Mouse (Mus musculus) ZHBTc4 (cell line): ENCODE measurements around the gene Unc50.

ENCODE experiments used
- DNase-seq: peaks from one replicate; pipeline ENCODE4 v3.0.0-alpha.2; 2011; ENCODE audit warnings: low read depth, low spot score

Unc50 gene

GRCm38 (mm10) chr1:37448361-37449095, 18.6 kb downstream of the Unc50 start:
- peak; percentile 66 for DNase-seq

- no peak for DNase-seq
These were observed 21.3 kb downstream of the Unc50 start for GRCm38 (mm10) chr1:37451270-37451669.

- DNase-seq = peak; percentile 12
These were observed 27.6 kb downstream of the Unc50 start for GRCm38 (mm10) chr1:37457546-37457945.

- no peak for DNase-seq
These were observed 35.0 kb downstream of the Unc50 start for GRCm38 (mm10) chr1:37464878-37465452.

GRCm38 (mm10) chr1:37466322-37466995, 36.5 kb downstream of the Unc50 start:
- DNase-seq = peak; percentile 16

GRCm38 (mm10) chr1:37467806-37468205, 37.9 kb downstream of the Unc50 start:
- DNase-seq = no peak

GRCm38 (mm10) chr1:37469007-37469406, 39.1 kb downstream of the Unc50 start:
- DNase-seq = no peak

GRCm38 (mm10) chr1:37471179-37472148, 41.5 kb downstream of the Unc50 start:
- DNase-seq = no peak

GRCm38 (mm10) chr1:37473251-37473650, 43.3 kb downstream of the Unc50 start:
- DNase-seq = no peak

- no peak for DNase-seq
These were observed 44.1 kb downstream of the Unc50 start for GRCm38 (mm10) chr1:37474046-37474445.

- DNase-seq = no peak
These were observed 44.8 kb downstream of the Unc50 start for GRCm38 (mm10) chr1:37474634-37475190.

- DNase-seq = no peak
These were observed 45.4 kb downstream of the Unc50 start for GRCm38 (mm10) chr1:37475312-37475711.

GRCm38 (mm10) chr1:37477250-37477649, 47.3 kb downstream of the Unc50 start:
- DNase-seq = no peak

- no peak for DNase-seq
These were observed 48.0 kb downstream of the Unc50 start for GRCm38 (mm10) chr1:37477928-37478327.

- no peak for DNase-seq
These were observed 48.5 kb downstream of the Unc50 start for GRCm38 (mm10) chr1:37478416-37478815.

GRCm38 (mm10) chr1:37479074-37479473, 49.1 kb downstream of the Unc50 start:
- peak; percentile 55 for DNase-seq

GRCm38 (mm10) chr1:37479759-37480158, 49.8 kb downstream of the Unc50 start:
- DNase-seq = no peak

GRCm38 (mm10) chr1:37480731-37481130, 50.8 kb downstream of the Unc50 start:
- no peak for DNase-seq

- DNase-seq = peak; percentile 18
These were observed 51.4 kb downstream of the Unc50 start for GRCm38 (mm10) chr1:37481331-37481730.

GRCm38 (mm10) chr1:37484612-37485011, 54.7 kb downstream of the Unc50 start:
- no peak for DNase-seq

- no peak for DNase-seq
These were observed 56.5 kb downstream of the Unc50 start for GRCm38 (mm10) chr1:37486439-37486838.
